Mouse (Mus musculus): ENCODE data around the gene Slc2a2. TPM values are rescaled to one million over a fixed set of nuclear protein-coding genes. Genes with fewer than 3 reads are reported as not detected.
"Not testable (repeated sequence)": the region's sequence is repeated elsewhere in the genome, so short reads cannot be mapped to it uniquely, and the experiment has no call there.

The Slc2a2 gene
- polyA plus RNA-seq, 1 experiment: 63.9 TPM

DNA sequence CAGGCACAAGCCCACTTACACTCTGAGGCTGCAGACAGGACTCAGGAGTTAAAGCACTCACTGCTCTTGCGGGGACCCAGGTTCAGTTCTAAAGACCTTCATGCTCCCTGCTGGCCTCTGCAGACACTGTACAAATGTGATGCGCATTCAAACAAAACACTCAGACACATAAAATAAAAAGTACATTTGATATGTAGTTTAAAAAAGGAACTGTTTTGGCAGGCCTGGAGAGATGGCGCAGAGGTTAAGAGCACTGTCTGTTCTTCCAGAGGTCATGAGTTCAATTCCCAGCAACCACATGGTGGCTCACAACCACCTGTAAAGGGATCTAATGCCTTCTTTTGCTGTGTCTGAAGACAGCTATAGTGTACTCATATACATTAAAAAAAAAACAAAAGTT, 50.4 kb downstream of the Slc2a2 start:
- 93% methylated on average over 3 of the region's 3 CpGs for WGBS
- TF ChIP-seq CTCF (IDR thresholded peaks at IDR 0.05; ENCODE audit: extremely low read depth, insufficient read length, insufficient replicate concordance, low read depth, low read length) (no peak), POLR2A (IDR thresholded peaks at IDR 0.05; ENCODE audit: low read depth, low read length) (no peak)

DNA sequence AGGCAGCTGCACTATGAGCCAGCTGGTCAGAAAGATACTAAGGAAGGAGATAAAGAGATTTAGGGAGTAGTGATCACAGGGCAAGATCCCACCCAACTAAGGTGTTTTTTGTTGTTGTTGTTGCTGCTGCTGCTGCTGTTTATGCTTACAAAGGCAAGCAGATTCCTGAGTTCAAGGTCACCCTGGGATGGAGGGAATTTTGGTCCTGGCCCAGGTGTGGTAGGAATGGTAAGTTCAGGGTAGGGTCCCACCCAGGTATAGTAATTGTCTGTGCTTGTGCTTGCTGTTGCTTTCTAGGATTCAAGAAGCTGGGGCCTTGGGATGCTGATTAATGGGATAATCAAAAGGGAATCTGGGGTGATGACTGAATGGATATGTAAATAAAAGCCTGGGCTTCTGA, 51.3 kb downstream of the Slc2a2 start:
- H3K36me3 ChIP-seq (ENCODE audit: control insufficient read depth, insufficient read depth, low read length): no peaks in the 10 kb centered on the region
- no peak overlapping the region for H3K27ac ChIP-seq (ENCODE audit: insufficient read depth, low read depth, low read length)
- no peak for TF ChIP-seq POLR2A (IDR thresholded peaks at IDR 0.05; ENCODE audit: low read depth, low read length)
- no peak for TF ChIP-seq CTCF (IDR thresholded peaks at IDR 0.05; ENCODE audit: extremely low read depth, insufficient read length, insufficient replicate concordance, low read depth, low read length)
- H3K27me3 ChIP-seq (ENCODE audit: control insufficient read depth, insufficient read depth, low read length): no peaks in the 10 kb centered on the region
- H3K4me1 ChIP-seq (ENCODE audit: control insufficient read depth, insufficient read depth, insufficient read length, low read length): no peaks in the 10 kb centered on the region
- H3K4me3 ChIP-seq (ENCODE audit: low read depth, low read length): no peak overlapping the region

More for the DNA sequence above, 50.4 kb downstream of the Slc2a2 start:
- Histone ChIP-seq H3K36me3 (ENCODE audit: control insufficient read depth, insufficient read depth, low read length) (no peaks in the 10 kb centered on the region), H3K27ac (ENCODE audit: insufficient read depth, low read depth, low read length) (no peak overlapping the region), H3K4me3 (ENCODE audit: low read depth, low read length) (no peak overlapping the region), H3K27me3 (ENCODE audit: control insufficient read depth, insufficient read depth, low read length) (no peaks in the 10 kb centered on the region), H3K4me1 (ENCODE audit: control insufficient read depth, insufficient read depth, insufficient read length, low read length) (no peaks in the 10 kb centered on the region)

DNA sequence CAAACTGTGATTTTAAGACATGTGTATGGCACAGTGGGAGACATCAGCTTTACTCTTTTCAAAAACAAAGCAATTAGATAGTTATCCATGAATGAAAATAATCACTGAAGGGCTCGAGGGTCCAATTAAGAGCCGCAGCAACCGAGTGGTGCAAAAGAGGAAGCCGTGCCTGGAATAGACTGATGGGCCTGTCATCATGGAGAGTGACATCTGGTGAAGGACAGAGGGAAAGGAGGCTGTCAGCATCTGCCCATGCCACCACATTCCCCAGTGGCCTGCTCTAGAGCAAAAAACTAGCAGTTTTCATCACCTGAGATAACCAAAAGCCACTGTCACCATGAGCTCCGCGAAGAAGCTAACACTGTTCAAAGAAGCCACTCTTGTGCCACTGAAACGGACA, 57.8 kb downstream of the Slc2a2 start:
- Histone ChIP-seq H3K36me3 (ENCODE audit: control insufficient read depth, insufficient read depth, low read length) (no peaks in the 10 kb centered on the region), H3K27ac (ENCODE audit: insufficient read depth, low read depth, low read length) (no peak overlapping the region), H3K4me1 (ENCODE audit: control insufficient read depth, insufficient read depth, insufficient read length, low read length) (no peaks in the 10 kb centered on the region), H3K27me3 (ENCODE audit: control insufficient read depth, insufficient read depth, low read length) (no peaks in the 10 kb centered on the region), H3K4me3 (ENCODE audit: low read depth, low read length) (no peak overlapping the region)
- WGBS: 82% methylated on average over 7 of the region's 7 CpGs
- TF ChIP-seq POLR2A (IDR thresholded peaks at IDR 0.05; ENCODE audit: low read depth, low read length): no peak
- TF ChIP-seq CTCF (IDR thresholded peaks at IDR 0.05; ENCODE audit: extremely low read depth, insufficient read length, insufficient replicate concordance, low read depth, low read length): no peak

DNA sequence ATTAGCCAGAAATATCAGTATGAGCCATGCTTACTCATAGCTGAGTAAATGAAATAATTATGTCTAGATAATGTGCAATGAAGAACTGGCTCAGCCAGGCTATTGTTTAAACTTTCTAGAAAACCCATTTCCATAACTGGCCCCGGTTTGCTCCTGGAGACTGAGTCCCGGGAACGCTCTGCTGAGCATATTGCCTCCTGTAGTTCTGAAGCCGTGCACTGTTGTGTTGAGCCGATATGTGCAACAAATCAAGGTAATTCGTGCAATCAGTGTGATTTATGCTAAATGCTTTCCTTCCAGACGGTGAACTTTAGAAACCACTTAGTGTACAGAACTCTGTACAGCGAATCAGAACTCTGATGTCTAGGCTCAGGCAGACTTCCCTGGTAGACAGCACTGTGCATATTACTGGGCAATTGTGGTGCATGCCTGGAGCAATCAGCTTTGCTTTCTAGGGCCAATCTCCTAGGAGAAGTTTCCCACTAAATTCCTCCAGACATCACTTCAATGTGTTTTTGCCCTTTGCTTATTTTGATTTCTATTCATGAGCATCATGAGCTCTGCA, 63.6 kb downstream of the Slc2a2 start:
- WGBS: 80% methylated on average over 8 of the region's 8 CpGs
- Histone ChIP-seq H3K27me3 (ENCODE audit: control insufficient read depth, insufficient read depth, low read length) (no peaks in the 10 kb centered on the region), H3K4me1 (ENCODE audit: control insufficient read depth, insufficient read depth, insufficient read length, low read length) (no peaks in the 10 kb centered on the region), H3K36me3 (ENCODE audit: control insufficient read depth, insufficient read depth, low read length) (no peaks in the 10 kb centered on the region), H3K27ac (ENCODE audit: insufficient read depth, low read depth, low read length) (no peak overlapping the region), H3K4me3 (ENCODE audit: low read depth, low read length) (no peak overlapping the region)
- TF ChIP-seq CTCF (IDR thresholded peaks at IDR 0.05; ENCODE audit: extremely low read depth, insufficient read length, insufficient replicate concordance, low read depth, low read length): no peak
- TF ChIP-seq POLR2A (IDR thresholded peaks at IDR 0.05; ENCODE audit: low read depth, low read length): no peak

DNA sequence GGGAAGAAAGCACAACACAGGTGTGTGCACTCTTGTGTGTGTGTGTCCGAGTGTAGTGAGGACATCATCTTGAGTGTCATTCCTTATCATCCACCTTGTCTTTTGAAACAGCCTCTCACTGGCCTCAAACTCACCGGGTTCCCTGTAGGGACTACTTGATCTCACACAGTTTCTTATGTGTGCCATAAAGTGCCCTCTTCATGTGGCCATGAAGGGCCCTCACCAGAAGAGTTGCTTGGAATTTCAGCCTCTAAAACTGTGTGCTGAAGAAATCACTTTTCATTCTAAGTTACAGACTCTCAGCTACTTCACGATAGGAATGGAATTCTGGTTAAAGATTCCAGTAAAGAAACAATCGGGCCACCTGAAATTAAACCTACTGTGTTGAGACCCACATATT, 69.2 kb downstream of the Slc2a2 start:
- no peak overlapping the region for H3K27ac ChIP-seq (ENCODE audit: insufficient read depth, low read depth, low read length)
- no peak overlapping the region for H3K4me3 ChIP-seq (ENCODE audit: low read depth, low read length)
- H3K4me1 ChIP-seq (ENCODE audit: control insufficient read depth, insufficient read depth, insufficient read length, low read length): no peaks in the 10 kb centered on the region
- no peaks in the 10 kb centered on the region for H3K27me3 ChIP-seq (ENCODE audit: control insufficient read depth, insufficient read depth, low read length)
- WGBS: 89% methylated on average over 4 of the region's 4 CpGs
- TF ChIP-seq POLR2A (IDR thresholded peaks at IDR 0.05; ENCODE audit: low read depth, low read length) (no peak), CTCF (IDR thresholded peaks at IDR 0.05; ENCODE audit: extremely low read depth, insufficient read length, insufficient replicate concordance, low read depth, low read length) (no peak)
- H3K36me3 ChIP-seq (ENCODE audit: control insufficient read depth, insufficient read depth, low read length): no peaks in the 10 kb centered on the region

DNA sequence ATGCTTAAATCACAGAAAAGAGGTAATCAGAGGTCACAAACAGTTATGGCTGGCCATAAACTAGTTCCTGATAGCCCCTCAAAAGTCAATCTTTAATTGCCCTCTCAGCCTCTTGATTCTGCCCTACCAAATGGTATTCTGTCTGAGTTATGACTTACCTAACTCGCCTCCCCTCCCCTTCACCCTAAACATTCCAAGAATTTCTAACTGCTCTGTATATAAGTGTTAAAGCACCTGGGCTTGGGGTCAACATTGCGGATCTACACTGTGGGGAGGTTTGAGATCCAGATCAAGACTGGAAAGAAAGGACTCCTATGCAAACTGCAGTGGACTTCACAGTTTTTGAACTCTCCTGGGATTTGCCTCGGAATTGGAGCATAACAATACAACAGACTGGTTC, 70.5 kb downstream of the Slc2a2 start:
- Histone ChIP-seq H3K4me1 (ENCODE audit: control insufficient read depth, insufficient read depth, insufficient read length, low read length) (no peaks in the 10 kb centered on the region), H3K27ac (ENCODE audit: insufficient read depth, low read depth, low read length) (no peak overlapping the region), H3K27me3 (ENCODE audit: control insufficient read depth, insufficient read depth, low read length) (no peaks in the 10 kb centered on the region), H3K4me3 (ENCODE audit: low read depth, low read length) (no peak overlapping the region), H3K36me3 (ENCODE audit: control insufficient read depth, insufficient read depth, low read length) (no peaks in the 10 kb centered on the region)
- no peak for TF ChIP-seq POLR2A (IDR thresholded peaks at IDR 0.05; ENCODE audit: low read depth, low read length)
- 85% methylated on average over 3 of the region's 3 CpGs for WGBS

DNA sequence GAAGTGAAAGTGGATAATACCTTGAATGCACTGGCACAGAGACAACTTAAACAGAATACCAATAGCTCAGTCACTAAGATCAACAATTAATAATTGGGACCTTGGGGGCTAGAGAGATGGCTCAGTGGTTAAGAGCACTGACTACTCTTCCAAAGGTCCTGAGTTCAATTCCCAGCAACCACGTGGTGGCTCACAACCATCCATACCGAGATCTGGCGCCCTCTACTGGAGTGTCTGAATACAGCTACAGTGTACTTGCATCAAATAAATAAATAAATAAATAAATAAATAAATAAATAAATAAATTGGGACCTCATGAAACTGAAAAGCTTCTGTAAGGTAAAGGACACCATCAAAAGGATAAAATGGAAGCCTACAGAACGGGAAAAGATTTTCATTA, 75.2 kb downstream of the Slc2a2 start:
- not testable (repeated sequence) for H3K4me3 ChIP-seq (ENCODE audit: low read depth, low read length); H3K36me3 ChIP-seq (ENCODE audit: control insufficient read depth, insufficient read depth, low read length); H3K27ac ChIP-seq (ENCODE audit: insufficient read depth, low read depth, low read length); H3K4me1 ChIP-seq (ENCODE audit: control insufficient read depth, insufficient read depth, insufficient read length, low read length); H3K27me3 ChIP-seq (ENCODE audit: control insufficient read depth, insufficient read depth, low read length)
- peak; percentile 40; the same call in 1 of the 2 replicates for TF ChIP-seq CTCF (IDR thresholded peaks at IDR 0.05; ENCODE audit: extremely low read depth, insufficient read length, insufficient replicate concordance, low read depth, low read length)
- 59% methylated on average over 4 of the region's 4 CpGs for WGBS

DNA sequence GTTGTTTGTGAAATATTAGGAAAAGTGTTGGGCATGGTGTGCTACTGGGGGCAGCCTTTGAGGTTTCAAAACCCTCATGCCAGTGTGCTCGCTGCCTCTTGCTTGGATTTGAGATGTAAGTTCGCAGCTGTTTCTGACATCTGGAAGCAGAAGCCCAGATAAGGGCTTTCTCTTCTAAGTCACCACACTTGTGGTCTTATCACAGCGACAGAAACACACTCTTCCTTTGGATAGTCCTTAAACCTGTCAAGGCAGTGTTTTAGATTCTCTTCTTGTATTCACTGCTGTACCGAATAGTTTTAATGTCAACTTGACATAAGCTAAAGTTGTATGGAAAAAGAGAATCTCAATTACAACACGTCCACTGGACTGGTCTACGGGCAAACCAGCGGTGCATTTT, 77.7 kb downstream of the Slc2a2 start:
- TF ChIP-seq POLR2A (IDR thresholded peaks at IDR 0.05; ENCODE audit: low read depth, low read length) (no peak), CTCF (IDR thresholded peaks at IDR 0.05; ENCODE audit: extremely low read depth, insufficient read length, insufficient replicate concordance, low read depth, low read length) (no peak)
- no peaks in the 10 kb centered on the region for H3K4me1 ChIP-seq (ENCODE audit: control insufficient read depth, insufficient read depth, insufficient read length, low read length)
- no peak overlapping the region for H3K27ac ChIP-seq (ENCODE audit: insufficient read depth, low read depth, low read length)
- WGBS: 86% methylated on average over 7 of the region's 7 CpGs
- no peaks in the 10 kb centered on the region for H3K36me3 ChIP-seq (ENCODE audit: control insufficient read depth, insufficient read depth, low read length)
- H3K4me3 ChIP-seq (ENCODE audit: low read depth, low read length): no peak overlapping the region
- H3K27me3 ChIP-seq (ENCODE audit: control insufficient read depth, insufficient read depth, low read length): no peaks in the 10 kb centered on the region

All from small intestine, adult 2 months (tissue).